Comparison of ENCODE assay signal across 24 mouse cellular contexts in the genomic region with DNA sequence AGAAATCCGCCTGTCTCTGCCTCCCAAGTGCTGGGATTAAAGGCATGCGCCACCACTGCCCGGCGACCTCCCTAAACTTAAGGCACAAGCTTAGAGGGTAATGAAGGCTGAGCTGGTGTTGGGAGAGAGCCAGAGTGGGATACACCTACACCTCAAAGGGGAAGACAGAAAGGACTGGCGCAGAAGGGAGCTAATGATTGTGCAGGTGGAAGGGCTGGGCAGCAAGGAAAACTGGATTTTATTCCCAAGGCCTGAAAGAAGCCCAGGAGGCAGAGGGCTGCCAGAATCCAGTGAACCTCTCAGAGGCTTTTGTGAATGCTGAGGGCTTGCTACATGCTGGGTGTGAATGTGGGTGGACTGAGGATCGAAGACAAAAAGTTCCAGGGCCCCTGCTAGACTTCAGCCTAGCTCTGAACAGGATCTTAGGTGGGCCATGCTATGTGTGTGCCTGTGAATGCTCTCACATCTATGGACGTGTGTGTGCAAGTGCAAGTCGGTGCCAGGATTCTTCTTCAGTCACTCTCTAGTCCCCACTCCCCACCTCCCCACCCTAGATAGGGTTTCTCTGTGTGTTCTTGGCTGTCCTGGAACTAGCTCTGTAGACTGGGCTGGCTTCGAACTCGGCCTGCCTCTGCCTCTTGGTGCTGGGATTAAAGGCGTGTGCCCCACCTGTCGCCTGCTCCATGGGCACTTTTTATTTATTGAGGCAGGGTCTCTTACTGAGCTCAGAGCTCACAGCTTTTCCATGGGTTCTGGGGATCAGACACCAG. TPM values are rescaled to one million over a fixed set of nuclear protein-coding genes. Genes with fewer than 3 reads are reported as not detected.
DNase-seq lines count a peak whose midpoint lies in the region; ATAC-seq and TF ChIP-seq lines count a peak whose summit lies in the region.
"Had no signal": no experiment of that assay in that cellular context is flagged by ENCODE, and none has a peak within 500 bp of the region (broad histone marks: within the 10 kb centered on the region; RNA-seq: fewer than 3 reads in every experiment).

No protein-coding gene starts in this region.

- no peak for TF ChIP-seq CTCF in kidney, adult 2 months (conservative IDR thresholded peaks at IDR 0.05; ENCODE audit: insufficient read depth, insufficient read length, low read depth, low read length)

- H3K9me3 ChIP-seq in neural tube, embryonic 13.5 days = no peaks in the 10 kb centered on the region
- H3K9me3 ChIP-seq: heart, embryonic 15.5 days; kidney, embryonic 15.5 days; liver, embryonic 15.5 days; lung, embryonic 15.5 days; midbrain, embryonic 12.5 days; neural tube, embryonic 12.5 days had no signal

- 82% methylated on average over 12 of the region's 12 CpGs for WGBS in kidney, adult 2 months
- 87% methylated on average over 12 of the region's 12 CpGs for WGBS in neural tube, embryonic 13.5 days
- WGBS in macrophage (ENCODE audit: missing documents) = 98% methylated on average over 8 of the region's 12 CpGs

- H3K4me3 ChIP-seq in kidney, adult 2 months (ENCODE audit: insufficient read depth, low read depth, low read length) = no peak overlapping the region
- H3K4me3 ChIP-seq in neural tube, embryonic 13.5 days = no peak overlapping the region
- no peak overlapping the region for H3K4me3 ChIP-seq in macrophage (ENCODE audit: inconsistent target)
- H3K4me3 ChIP-seq: heart, embryonic 15.5 days; kidney, embryonic 15.5 days; left cerebral cortex, adult 2 months; liver, embryonic 15.5 days; lung, embryonic 15.5 days; midbrain, embryonic 12.5 days; neural tube, embryonic 12.5 days had no signal

- peak overlapping the region; percentile 34; the same call in 1 of the 2 replicates for H3K9ac ChIP-seq in neural tube, embryonic 13.5 days
- H3K9ac ChIP-seq: heart, embryonic 15.5 days; kidney, embryonic 15.5 days; liver, embryonic 15.5 days; lung, embryonic 15.5 days; midbrain, embryonic 12.5 days; neural tube, embryonic 12.5 days had no signal

- TF ChIP-seq POLR2A in kidney, adult 2 months (IDR thresholded peaks at IDR 0.05; ENCODE audit: low read depth, low read length) = no peak

- peak overlapping the region; percentile 27 for H3K27ac ChIP-seq in kidney, adult 2 months (ENCODE audit: insufficient read depth, low read depth, low read length)
- peak overlapping the region; percentile 77 for H3K27ac ChIP-seq in neural tube, embryonic 13.5 days (replicated peaks)
- H3K27ac ChIP-seq in macrophage = peak overlapping the region; percentile 99
- H3K27ac ChIP-seq: heart, embryonic 15.5 days; hindbrain, postnatal 0 days; midbrain, embryonic 12.5 days; neural tube, embryonic 12.5 days had no signal

- H3K27me3 ChIP-seq in kidney, adult 2 months (replicated peaks; ENCODE audit: control insufficient read depth, insufficient read depth, low read length) = no peaks in the 10 kb centered on the region
- H3K27me3 ChIP-seq in neural tube, embryonic 13.5 days = no peaks in the 10 kb centered on the region
- H3K27me3 ChIP-seq: heart, embryonic 15.5 days; kidney, embryonic 15.5 days; lung, embryonic 15.5 days; midbrain, embryonic 12.5 days; neural tube, embryonic 12.5 days had no signal

- no peak for ATAC-seq in neural tube, embryonic 13.5 days (ENCODE audit: low read depth)
- ATAC-seq: CD4-positive, CD25-positive, alpha-beta regulatory T cell, adult 4 months; forebrain, embryonic 16.5 days; hindbrain, postnatal 0 days; intestine, embryonic 16.5 days had no signal

- no peaks in the 10 kb centered on the region for H3K36me3 ChIP-seq in kidney, adult 2 months (ENCODE audit: control insufficient read depth, insufficient read depth, low read length)
- H3K36me3 ChIP-seq in neural tube, embryonic 13.5 days = no peaks in the 10 kb centered on the region
- peaks cover 14% of the 10 kb centered on the region; the same call in 1 of the 2 replicates for H3K36me3 ChIP-seq in macrophage (ENCODE audit: inconsistent target)
- H3K36me3 ChIP-seq: heart, embryonic 15.5 days; kidney, embryonic 15.5 days; liver, embryonic 15.5 days; lung, embryonic 15.5 days; midbrain, embryonic 12.5 days had no signal

- H3K4me2 ChIP-seq in neural tube, embryonic 13.5 days = no peak overlapping the region
- H3K4me2 ChIP-seq: heart, embryonic 15.5 days; kidney, embryonic 15.5 days; liver, embryonic 15.5 days; lung, embryonic 15.5 days; midbrain, embryonic 12.5 days had no signal

- H3K4me1 ChIP-seq in kidney, adult 2 months (ENCODE audit: control insufficient read depth, insufficient read depth, low read length) = peaks cover 21% of the 10 kb centered on the region
- H3K4me1 ChIP-seq in neural tube, embryonic 13.5 days (replicated peaks) = peaks cover 79% of the 10 kb centered on the region

- DNase-seq in cerebellum, adult 9-11 months = peak; percentile 62
- DNase-seq in cerebellum, adult 8-10 months = no peak
- no peak for DNase-seq in kidney, adult 2 months
- no peak for DNase-seq in kidney, postnatal 4 days
- DNase-seq in neural tube, embryonic 10.5 days (ENCODE audit: extremely low spot score, low spot score) = no peak
- DNase-seq: adrenal gland, postnatal 25 days; cerebellum, adult 11-12 months; gastrocnemius, postnatal 25 days; kidney, postnatal 36 days; right cerebral cortex, postnatal 25 days had no signal

- peaks cover 99% of the 10 kb centered on the region for H3K79me2 ChIP-seq in macrophage (ENCODE audit: inconsistent target)

RNA-seq across cellular contexts. Expression of a gene that starts 4.9 kb away (rescaled TPM):
- 148 and 174 TPM in 2 replicates for polyA plus RNA-seq in kidney, adult 2 months (2012; rRNA removed)
- 17.5 and 20.4 TPM in 2 replicates for polyA plus RNA-seq in neural tube, embryonic 13.5 days (2015; fragmentation: Nextera tagmentation; extraction: Ambion mirVana)
- 1,000 to 10,000 TPM in 1 of 26 experiments, 100 to 1,000 TPM in 23, 10 to 100 TPM in 2; 27.0 to 1,006 (median 669) TPM for total RNA-seq in macrophage (2018; cell fraction: chromatin; rRNA removed)
- total RNA-seq in macrophage (2018; cell fraction: cytosol; rRNA removed) = 100 to 1,000 TPM; 216 to 691 (median 376) TPM
- total RNA-seq in macrophage (2018; cell fraction: nucleus; rRNA removed) = 1,000 to 10,000 TPM in 2 of 26 experiments, 100 to 1,000 TPM in 24; 102 to 1,167 (median 672) TPM
- 250 to 450 TPM (median 359 TPM) in 3 replicates for polyA plus RNA-seq in macrophage (2018)

RNA-seq across cellular contexts. Expression of a gene that starts 23.1 kb away (rescaled TPM):
- polyA plus RNA-seq in kidney, adult 2 months (2012; rRNA removed) = 13.3 and 17.3 TPM in 2 replicates
- 4.7 TPM in 2 replicates for polyA plus RNA-seq in neural tube, embryonic 13.5 days (2015; fragmentation: Nextera tagmentation; extraction: Ambion mirVana)
- 10 to 100 TPM; 12.1 to 48.5 (median 29.0) TPM for total RNA-seq in macrophage (2018; cell fraction: chromatin; rRNA removed)
- 10 to 100 TPM in 24 of 26 experiments, 1 to 10 TPM in 2; 8.5 to 34.5 (median 14.6) TPM for total RNA-seq in macrophage (2018; cell fraction: cytosol; rRNA removed)
- total RNA-seq in macrophage (2018; cell fraction: nucleus; rRNA removed) = 10 to 100 TPM; 17.7 to 87.3 (median 37.1) TPM
- polyA plus RNA-seq in macrophage (2018) = 8.6 to 19.0 TPM (median 16.2 TPM) in 3 replicates

RNA-seq across cellular contexts. Expression of a gene that starts 26.5 kb away (rescaled TPM):
- 19.3 and 19.8 TPM in 2 replicates for polyA plus RNA-seq in kidney, adult 2 months (2012; rRNA removed)
- 0.54 and 1.7 TPM in 2 replicates for polyA plus RNA-seq in neural tube, embryonic 13.5 days (2015; fragmentation: Nextera tagmentation; extraction: Ambion mirVana)
- total RNA-seq in macrophage (2018; cell fraction: chromatin; rRNA removed) = 10 to 100 TPM in 15 of 26 experiments, 1 to 10 TPM in 11; 3.7 to 22.4 (median 10.8) TPM
- 1 to 10 TPM; 4.2 to 7.6 (median 6.1) TPM for total RNA-seq in macrophage (2018; cell fraction: cytosol; rRNA removed)
- total RNA-seq in macrophage (2018; cell fraction: nucleus; rRNA removed) = 10 to 100 TPM in 9 of 26 experiments, 1 to 10 TPM in 17; 3.4 to 18.3 (median 7.3) TPM
- polyA plus RNA-seq in macrophage (2018) = 6.6 to 7.4 TPM (median 7.1 TPM) in 3 replicates
- total RNA-seq: hematopoietic stem cell, adult 5-6 weeks had no signal

RNA-seq across cellular contexts. Expression of a gene that starts 49.8 kb away (rescaled TPM):
- polyA plus RNA-seq in kidney, adult 2 months (2012; rRNA removed) = 88.0 and 92.7 TPM in 2 replicates
- 47.3 and 51.3 TPM in 2 replicates for polyA plus RNA-seq in neural tube, embryonic 13.5 days (2015; fragmentation: Nextera tagmentation; extraction: Ambion mirVana)
- 10 to 100 TPM; 28.3 to 79.8 (median 59.2) TPM for total RNA-seq in macrophage (2018; cell fraction: chromatin; rRNA removed)
- total RNA-seq in macrophage (2018; cell fraction: cytosol; rRNA removed) = 10 to 100 TPM; 46.5 to 98.0 (median 75.5) TPM
- 100 to 1,000 TPM in 4 of 26 experiments, 10 to 100 TPM in 22; 41.5 to 126 (median 76.1) TPM for total RNA-seq in macrophage (2018; cell fraction: nucleus; rRNA removed)
- polyA plus RNA-seq in macrophage (2018) = 72.5 to 92.1 TPM (median 86.0 TPM) in 3 replicates

RNA-seq across cellular contexts. Expression of a gene that starts 51.5 kb away (rescaled TPM):
- polyA plus RNA-seq in kidney, adult 2 months (2012; rRNA removed) = 43.8 and 60.3 TPM in 2 replicates
- 122 and 128 TPM in 2 replicates for polyA plus RNA-seq in neural tube, embryonic 13.5 days (2015; fragmentation: Nextera tagmentation; extraction: Ambion mirVana)
- total RNA-seq in macrophage (2018; cell fraction: chromatin; rRNA removed) = 100 to 1,000 TPM in 25 of 26 experiments, 10 to 100 TPM in 1; 81.1 to 352 (median 282) TPM
- 100 to 1,000 TPM; 242 to 357 (median 310) TPM for total RNA-seq in macrophage (2018; cell fraction: cytosol; rRNA removed)
- total RNA-seq in macrophage (2018; cell fraction: nucleus; rRNA removed) = 100 to 1,000 TPM in 25 of 26 experiments, 10 to 100 TPM in 1; 98.7 to 332 (median 234) TPM
- 282 to 582 TPM (median 340 TPM) in 3 replicates for polyA plus RNA-seq in macrophage (2018)

Comparison
In these comparisons a context has a peak if more than half of its experiments do, and no peak if none do; other contexts are left out.
1. H3K27ac ChIP-seq: peak in every context shown above with its lines; median percentile 99 in macrophage; 77 in neural tube, embryonic 13.5 days; 27 in kidney, adult 2 months.